Mouse (Mus musculus): ENCODE measurements at regions not wholly inside any gene's neighbourhood (a gene's known extent, or its start where the extent isn't known, plus 50 kb on each side); places are given as distances from the start of the nearest gene placed in this dataset.

DNA sequence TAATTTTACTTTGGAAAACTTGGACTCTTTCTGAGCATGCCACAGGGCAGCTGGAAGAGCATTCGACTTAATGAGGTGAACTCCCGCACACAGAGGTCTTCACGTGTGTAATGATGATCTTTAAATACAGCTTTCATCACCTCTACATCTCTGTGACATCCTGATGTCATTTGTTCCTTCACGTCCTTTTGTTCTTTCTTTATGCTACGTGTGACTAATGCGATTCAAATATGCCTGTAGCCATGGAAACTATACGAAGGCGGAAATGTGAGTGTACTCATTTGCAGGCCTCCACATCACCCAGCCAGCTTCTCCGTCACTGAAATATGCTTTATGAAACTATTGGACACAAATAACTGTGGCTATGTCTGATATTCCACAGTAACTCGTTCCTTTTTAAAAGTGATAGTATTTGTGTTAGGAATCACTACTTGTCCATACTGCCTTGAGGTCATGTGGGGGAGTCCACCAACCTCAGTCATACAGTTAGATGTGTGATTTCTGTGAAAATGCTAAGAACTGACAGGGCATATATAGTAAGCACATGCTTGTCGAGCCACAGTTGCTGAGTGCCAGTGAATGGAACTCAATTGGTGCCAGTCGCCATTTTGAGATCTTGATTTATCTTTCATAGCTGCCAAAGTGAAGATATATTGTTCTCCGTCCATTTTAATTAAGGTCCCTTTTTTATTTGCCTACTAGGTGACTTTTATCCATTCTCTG, 145.9 kb downstream of the Plk2 start:
- no peak for DNase-seq (ENCODE audit: low spot score)

- DNase-seq (ENCODE audit: low spot score) = no peak
Measured at GRCm38 (mm10) chr13:110541288-110542148, 146.7 kb downstream of the Plk2 start.

GRCm38 (mm10) chr13:110542303-110543065, 147.6 kb downstream of the Plk2 start:
- DNase-seq (ENCODE audit: low spot score) = no peak

DNA sequence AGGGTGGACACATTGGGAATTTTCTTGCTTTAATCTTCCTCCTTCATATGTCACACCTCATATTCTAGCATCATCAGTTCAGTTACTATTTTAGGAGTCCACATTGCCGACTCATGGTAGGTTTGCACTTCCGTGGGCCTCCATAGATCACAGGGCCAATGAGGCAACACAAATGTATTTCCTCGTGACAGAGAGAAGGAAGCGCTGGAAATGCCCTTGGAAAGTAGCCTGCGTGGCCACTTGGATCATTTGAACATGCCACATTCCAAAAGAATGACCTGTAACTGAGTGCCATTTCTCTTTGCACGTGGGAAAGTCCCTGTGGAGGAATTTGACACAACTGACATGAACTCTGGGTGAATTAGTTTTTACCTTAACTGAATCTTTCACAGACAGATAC, 150.6 kb downstream of the Plk2 start:
- DNase-seq (ENCODE audit: low spot score) = no peak

DNA sequence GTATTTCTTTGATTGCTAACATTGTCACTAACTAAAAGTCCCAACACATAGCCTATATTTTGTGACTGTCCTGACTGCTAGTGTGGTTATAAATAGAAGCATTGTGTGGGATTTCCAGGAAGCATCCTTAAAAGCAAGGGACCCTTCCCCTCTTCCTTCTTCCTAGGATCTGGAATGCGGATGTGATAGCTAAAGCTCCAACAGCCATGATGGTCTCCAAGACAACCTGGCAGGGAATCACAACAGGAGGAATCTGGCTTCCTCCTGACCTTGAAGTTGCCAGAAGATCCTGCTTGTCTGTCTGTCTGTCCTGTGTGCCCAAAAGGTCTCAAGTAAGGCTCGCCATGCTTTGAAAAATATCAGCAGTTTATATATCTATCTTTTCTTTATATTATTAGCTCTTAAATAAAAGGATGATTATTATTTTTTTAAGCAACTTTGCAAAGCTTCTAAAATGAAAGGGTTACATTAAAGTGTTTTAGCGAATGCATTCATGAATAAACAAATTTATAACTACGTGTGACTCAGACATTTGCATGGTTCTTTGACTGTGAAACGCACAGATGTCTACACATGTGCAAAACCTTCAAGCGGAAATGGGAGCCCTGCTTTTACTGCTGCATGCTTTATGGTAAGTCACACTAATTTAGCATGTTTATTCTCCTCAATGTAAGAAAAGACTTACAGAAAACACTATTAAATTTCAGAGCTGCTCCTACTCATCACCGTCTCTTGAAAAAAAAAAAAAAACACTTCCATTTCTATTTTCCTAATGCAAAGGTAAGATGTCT, 160.9 kb downstream of the Plk2 start:
- no peak for DNase-seq (ENCODE audit: low spot score)

DNA sequence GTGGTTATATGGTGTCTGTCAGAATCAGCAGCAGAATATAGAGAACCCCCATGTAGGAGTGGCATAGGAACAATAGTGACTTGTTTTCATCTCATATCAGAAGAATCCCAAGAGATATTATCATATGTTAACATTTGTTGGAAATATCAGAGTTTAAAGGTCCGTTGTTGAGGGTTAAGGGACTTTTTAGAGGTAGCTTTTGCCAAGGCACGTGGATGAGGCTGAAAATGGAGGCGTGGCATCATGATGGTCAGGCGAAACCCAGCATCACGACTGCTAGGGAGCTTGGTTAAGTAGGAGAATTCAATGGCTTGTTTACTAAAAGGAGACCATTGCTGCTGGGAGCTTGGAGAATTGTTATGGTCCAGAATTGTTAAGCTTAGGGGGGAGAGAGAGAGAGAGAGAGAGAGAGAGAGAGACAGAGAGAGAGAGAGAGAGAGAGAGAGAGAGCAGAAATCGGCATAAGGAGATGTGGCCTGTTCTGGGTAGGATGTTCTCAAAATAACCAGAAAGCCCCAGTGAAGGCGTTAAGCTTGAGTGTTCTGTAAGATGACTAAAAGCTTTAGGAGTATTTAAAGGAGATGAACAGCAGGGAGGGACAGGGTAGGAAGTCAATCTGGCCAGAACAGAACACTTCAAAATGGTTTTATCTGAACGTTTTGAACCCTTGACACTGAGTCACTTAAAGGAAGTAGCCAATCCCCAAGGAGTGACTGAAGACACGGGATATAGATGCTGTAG, 161.7 kb downstream of the Plk2 start:
- no peak for DNase-seq (ENCODE audit: low spot score)

GRCm38 (mm10) chr13:110557930-110558727, 163.3 kb downstream of the Plk2 start:
- no peak for DNase-seq (ENCODE audit: low spot score)

DNA sequence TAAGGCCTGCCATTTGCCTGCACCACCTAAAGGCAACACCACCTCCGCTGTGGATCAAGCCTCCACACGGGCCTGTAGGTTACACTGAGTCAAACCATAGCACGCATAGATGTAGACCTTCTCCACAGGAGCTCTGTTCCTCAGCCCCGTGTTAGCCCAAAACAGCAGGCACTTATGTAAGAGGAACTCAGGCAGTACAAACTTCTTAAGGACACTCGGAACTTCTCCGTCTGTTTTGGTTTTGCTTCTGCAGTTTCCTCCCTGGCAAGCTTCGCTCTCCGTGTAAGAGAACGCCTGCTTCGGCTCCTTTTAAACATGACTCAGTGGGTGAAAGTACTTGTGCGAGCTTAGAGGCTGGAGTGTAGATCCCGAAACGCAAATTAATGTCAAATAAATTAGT, 165.7 kb downstream of the Plk2 start:
- DNase-seq (ENCODE audit: low spot score) = no peak

DNA sequence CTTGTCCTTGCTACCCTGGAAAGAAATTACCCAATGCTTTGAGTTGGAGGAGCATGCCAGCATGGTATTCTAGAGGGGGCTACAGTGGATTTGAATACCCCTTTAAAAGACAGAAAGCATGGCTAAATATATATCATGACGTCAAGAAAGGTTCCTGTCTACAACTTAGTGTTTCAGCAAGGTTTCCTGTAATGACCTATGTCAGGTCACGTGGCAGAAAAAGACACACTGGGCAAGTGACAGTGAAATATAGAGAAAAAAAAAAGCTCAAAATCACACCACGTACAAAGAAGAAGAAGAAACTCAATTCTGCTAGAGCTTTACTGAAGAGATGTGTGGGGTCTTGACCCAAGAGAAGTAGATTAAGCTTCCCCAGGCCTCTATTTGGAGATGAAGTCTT, 167.7 kb downstream of the Plk2 start:
- DNase-seq (ENCODE audit: low spot score) = no peak

GRCm38 (mm10) chr13:110562902-110563301, 168.1 kb downstream of the Plk2 start:
- no peak for DNase-seq (ENCODE audit: low spot score)

DNA sequence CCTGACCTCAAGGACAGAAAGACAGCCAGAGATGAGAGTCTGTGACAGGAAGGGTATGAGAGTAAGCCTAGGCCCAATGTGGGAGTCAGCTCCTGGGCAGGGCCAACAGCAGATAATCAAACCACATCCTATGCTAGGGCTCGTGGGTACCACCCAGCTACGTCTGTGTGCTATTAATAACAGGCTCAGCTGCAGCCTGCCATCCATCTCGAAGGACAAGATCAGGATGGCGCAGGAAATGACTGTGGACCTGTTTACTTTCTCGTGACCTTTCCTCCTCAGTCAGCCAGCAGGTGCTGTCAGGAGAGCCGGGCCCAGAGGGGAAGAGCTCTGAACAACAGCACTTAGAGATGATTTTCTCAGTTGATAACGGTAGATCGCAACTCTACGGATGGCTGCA, 169.1 kb downstream of the Plk2 start:
- no peak for DNase-seq (ENCODE audit: low spot score)

DNA sequence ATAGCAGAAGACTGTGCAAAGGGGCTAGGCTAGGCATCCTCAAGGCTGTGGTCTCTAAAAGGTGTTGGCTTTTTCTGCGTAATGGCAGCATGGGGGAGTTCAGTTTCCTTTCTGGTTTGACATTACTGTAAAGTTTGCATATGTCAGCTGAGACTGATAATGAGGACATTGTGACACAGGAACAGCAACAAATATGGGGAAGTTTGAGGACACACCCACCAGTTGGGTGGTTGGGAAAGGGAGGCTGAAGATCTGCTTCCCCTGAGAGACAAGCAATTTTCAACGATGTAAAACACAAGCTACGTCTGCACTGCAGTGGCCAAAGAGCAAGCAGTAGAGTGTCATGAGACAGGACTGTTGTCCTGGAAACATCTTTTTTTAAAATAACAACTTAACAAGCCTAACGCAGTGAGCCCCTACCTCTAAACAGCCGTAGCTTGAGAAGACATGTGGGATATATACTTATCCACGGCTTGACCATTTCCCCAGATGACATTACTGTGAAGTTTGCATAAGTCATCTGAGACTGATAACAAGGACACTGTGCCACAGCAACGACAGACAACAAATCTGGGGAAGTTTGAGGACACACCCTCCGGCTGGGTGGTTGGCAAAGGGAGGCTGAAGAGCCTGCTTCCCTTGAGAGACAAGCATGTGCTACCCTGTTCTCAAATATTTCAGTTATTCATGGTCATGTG, 173.8 kb downstream of the Plk2 start:
- DNase-seq (ENCODE audit: low spot score) = no peak

- no peak for DNase-seq (ENCODE audit: low spot score)
Measured at GRCm38 (mm10) chr13:110569180-110569512, 174.3 kb downstream of the Plk2 start.

DNA sequence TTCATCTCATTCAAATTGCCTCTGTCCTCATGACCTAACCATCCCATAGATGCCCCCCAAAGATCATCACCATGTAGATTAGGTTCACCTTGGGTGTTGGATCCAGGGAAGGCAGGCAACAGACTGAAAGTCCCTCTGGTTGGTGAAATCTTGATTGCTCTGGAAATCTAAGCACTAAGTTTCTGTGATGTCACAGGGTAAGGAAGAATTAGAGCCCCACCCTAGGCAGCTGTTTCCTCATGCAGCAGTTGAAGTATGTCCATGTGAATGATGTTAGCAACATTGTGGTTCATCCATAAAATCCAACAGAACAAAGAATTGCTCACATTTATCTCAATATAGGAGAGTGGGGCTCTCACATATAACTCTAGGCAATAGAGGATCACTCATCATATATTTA, 175.5 kb downstream of the Plk2 start:
- no peak for DNase-seq (ENCODE audit: low spot score)

DNA sequence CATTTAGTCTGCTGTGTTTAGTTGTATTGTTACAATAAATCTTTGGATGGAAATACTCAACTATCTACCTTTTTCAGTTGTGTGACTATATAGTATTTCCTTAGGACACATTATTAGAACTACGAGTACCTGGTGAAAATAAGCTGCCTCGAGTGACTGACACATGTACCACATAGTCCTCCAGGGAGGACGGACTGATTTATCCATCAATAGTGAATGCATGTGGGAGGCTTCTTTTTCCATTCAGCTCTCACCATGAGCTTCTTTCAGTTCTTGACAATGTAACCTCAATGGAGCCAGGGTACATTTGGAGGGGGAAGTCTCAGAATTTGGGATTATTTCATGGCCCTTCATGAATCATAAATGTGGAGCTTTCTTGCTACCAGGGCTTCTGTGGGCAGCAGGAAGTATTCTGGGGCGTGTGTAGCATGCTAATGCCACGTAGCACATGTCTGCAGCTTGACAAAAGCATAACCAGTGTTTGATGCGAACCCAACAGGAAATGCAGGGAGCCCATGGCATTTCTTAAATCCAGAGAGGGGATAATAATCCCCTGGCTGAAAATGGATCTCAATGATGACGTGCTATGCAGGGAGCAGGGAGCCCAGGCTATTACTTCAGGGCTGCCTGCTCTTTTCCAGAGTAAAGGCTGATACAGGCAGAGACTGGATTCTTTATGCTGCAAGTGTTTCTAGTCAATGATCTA, 178.7 kb downstream of the Plk2 start:
- DNase-seq (ENCODE audit: low spot score) = no peak

DNA sequence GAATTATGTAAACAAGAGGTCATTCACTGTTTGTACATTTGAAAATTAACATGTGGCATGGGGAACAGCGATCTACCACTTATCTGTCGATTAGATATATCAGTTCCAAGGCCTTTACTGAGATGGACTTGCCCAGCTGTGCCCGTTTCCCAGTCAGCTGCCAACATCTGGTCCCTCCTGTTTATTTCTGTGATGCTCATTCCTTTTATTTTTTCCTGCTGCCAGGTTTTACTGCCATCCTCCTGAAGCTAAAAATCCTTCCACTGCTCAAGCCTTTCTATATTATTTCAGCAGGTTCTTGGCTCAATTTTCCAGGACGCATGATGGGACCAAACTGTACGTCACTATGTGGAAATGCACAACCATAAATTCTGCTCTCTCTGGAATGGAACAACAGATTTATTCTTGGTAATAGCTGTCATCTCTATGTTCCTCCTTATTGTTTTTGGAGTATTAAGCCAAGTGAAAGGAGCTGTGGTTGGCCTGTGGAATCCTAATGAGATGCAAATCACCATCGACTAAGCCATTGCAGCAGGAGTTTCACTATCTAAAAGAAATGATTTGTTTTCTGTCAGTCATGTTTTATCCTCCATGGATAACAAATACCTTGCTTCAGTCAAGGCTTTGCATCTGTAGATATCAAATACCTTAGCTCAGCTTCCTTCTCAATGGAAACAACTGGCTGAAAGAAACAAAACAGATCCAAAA, 180.1 kb downstream of the Plk2 start:
- no peak for DNase-seq (ENCODE audit: low spot score)

DNA sequence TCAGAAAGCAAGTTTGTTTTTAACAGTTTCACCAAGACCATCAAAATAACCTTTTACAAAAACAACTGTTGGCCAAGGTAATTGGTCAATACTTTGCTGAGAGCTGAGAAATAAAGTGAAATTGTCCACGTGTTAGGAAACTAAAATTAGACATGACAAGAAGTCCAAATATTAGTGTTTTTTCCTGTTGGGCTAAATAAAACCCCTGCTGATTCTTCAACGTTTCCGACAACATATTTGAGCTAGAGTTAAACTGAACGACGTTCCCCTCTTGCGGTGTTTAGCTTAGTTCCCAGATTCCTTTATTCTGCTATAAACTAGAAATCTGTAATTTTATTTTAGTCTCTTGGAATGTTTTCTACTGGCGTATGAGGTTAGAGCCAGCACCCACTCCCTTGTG, 183.3 kb downstream of the Plk2 start:
- DNase-seq (ENCODE audit: low spot score) = no peak

GRCm38 (mm10) chr13:110580166-110580565, 185.3 kb downstream of the Plk2 start:
- DNase-seq (ENCODE audit: low spot score) = no peak

DNA sequence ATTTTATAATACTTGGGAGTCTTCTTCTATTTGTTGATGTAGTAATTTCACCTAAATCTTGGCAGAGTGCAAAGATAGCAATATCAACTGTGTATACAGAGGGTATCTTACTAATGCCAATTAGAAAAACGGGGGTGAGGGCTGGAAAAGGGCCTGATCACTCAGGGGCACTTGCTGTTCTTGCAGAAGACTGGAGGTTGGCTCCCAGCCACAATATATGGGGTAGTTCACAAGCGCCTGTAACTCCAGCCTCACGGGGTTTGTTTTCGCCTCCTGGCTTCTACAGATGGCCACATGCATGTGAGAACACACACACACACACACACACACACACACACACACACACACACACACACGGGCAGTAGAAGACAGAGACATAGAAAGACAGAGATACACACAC, 185.7 kb downstream of the Plk2 start:
- DNase-seq (ENCODE audit: low spot score) = no peak

Data from testis, postnatal 14 days (tissue).